Mouse (Mus musculus) embryonic facial prominence, embryonic 15.5 days (tissue): Measurements from ENCODE around the gene Napsa. TPM values are rescaled to one million over a fixed set of nuclear protein-coding genes. Genes with fewer than 3 reads are reported as not detected.

ENCODE experiments used
- microRNA-seq: library from miRNA; unstranded; fragments of <30 nt; microRNA quantifications from one replicate; pipeline ENCODE4, GENCODE M21; 2016; ENCODE audit warnings: borderline number of aligned reads
- polyA plus RNA-seq: library from polyadenylated mRNA; unstranded; fragments of >200 nt; fragmentation: Nextera tagmentation; extraction: Ambion mirVana; gene quantifications from 2 replicates; pipeline ENCODE4 v1.2.1, GENCODE M21; 2015

Gene Napsa
- polyA plus RNA-seq, 1 experiment from 2014 or later, result 2.9 TPM

Small RNA genes within 50 kb of the gene (microRNA-seq; reads per million reads assigned to microRNA genes)
- not detected for gene Mir7053

Other genes starting within 250 kb of the Napsa start
- 2.7 and 3.4 TPM in 2 replicates for gene Syt3, start 188.3 kb upstream of the Napsa start, polyA plus RNA-seq
- 1.4 and 1.5 TPM in 2 replicates for gene 1700008O03Rik, start 186.6 kb upstream of the Napsa start, polyA plus RNA-seq
- 1.3 TPM in 2 replicates for gene Lrrc4b, start 143.4 kb upstream of the Napsa start, polyA plus RNA-seq
- 0.20 and 0.81 TPM in 2 replicates for gene Aspdh, start 107.0 kb upstream of the Napsa start, polyA plus RNA-seq
- gene Josd2, start 104.4 kb upstream of the Napsa start, polyA plus RNA-seq, result 121 and 124 TPM in 2 replicates
- gene Emc10, start 75.9 kb upstream of the Napsa start, polyA plus RNA-seq, result 140 and 149 TPM in 2 replicates
- gene Fam71e1, start 75.8 kb upstream of the Napsa start, polyA plus RNA-seq, result 12.0 and 14.7 TPM in 2 replicates
- 0.18 and 0.81 TPM in 2 replicates for gene Mybpc2, start 47.7 kb upstream of the Napsa start, polyA plus RNA-seq
- 1.2 and 1.4 TPM in 2 replicates for gene Spib, start 40.3 kb upstream of the Napsa start, polyA plus RNA-seq
- 77.9 and 86.2 TPM in 2 replicates for gene Pold1, start 23.5 kb upstream of the Napsa start, polyA plus RNA-seq
- 76.9 and 83.4 TPM in 2 replicates for gene Nr1h2, start 18.4 kb upstream of the Napsa start, polyA plus RNA-seq
- 0.46 and 0.84 TPM in 2 replicates for gene Kcnc3, start 18.3 kb downstream of the Napsa start, polyA plus RNA-seq
- 20.0 and 23.0 TPM in 2 replicates for gene Myh14, start 98.5 kb downstream of the Napsa start, polyA plus RNA-seq
- not detected in 2 replicates for gene Izumo2, start 136.4 kb downstream of the Napsa start, polyA plus RNA-seq
- gene Vrk3, start 176.0 kb downstream of the Napsa start, polyA plus RNA-seq, result 32.9 and 35.2 TPM in 2 replicates
- 1.4 and 1.8 TPM in 2 replicates for gene Zfp473, start 178.7 kb downstream of the Napsa start, polyA plus RNA-seq
- 83.9 and 84.0 TPM in 2 replicates for gene Nup62, start 243.7 kb downstream of the Napsa start, polyA plus RNA-seq
- gene Il4i1, start 244.0 kb downstream of the Napsa start, polyA plus RNA-seq, result 0.88 and 1.6 TPM in 2 replicates
- 12.4 and 14.7 TPM in 2 replicates for gene Atf5, start 244.3 kb downstream of the Napsa start, polyA plus RNA-seq